Comparison of ENCODE assay signal across 18 mouse cellular contexts in genomic region chr1:139276619-139277320, GRCm38 (mm10).
DNase-seq lines count a peak whose midpoint lies in the region; ATAC-seq lines count a peak whose summit lies in the region.
"Had no signal": no experiment of that assay in that cellular context is flagged by ENCODE, and none has a peak within 500 bp of the region (broad histone marks: within the 10 kb centered on the region; RNA-seq: fewer than 3 reads in every experiment).

No protein-coding gene starts in this region.

- peak; percentile 97 for ATAC-seq in liver, embryonic 12.5 days
- no peak for ATAC-seq in forebrain, embryonic 12.5 days (ENCODE audit: low FRiP score)
- ATAC-seq: forebrain, embryonic 16.5 days had no signal

- DNase-seq in 3T3-L1 (ENCODE audit: low read depth, low spot score) (peak; percentile 43), ES-CJ7 (ENCODE audit: low read depth, low spot score) (peak; percentile 14)
- DNase-seq in c-Kit-positive CD71-positive TER-119-negative erythroid progenitor cells, embryonic 14.5 days (ENCODE audit: low read depth), result peak; percentile 9
- no peak for DNase-seq in adrenal gland, adult 8-10 months
- no peak for DNase-seq in cerebellum, postnatal 36 days
- DNase-seq in ovary, adult 18-20 months (ENCODE audit: low spot score), result no peak
- DNase-seq: adrenal gland, postnatal 36 days; cerebellum, adult 11-12 months; kidney, adult 9 months; kidney, postnatal 4 days; lung, adult 2 months; right cerebral cortex, postnatal 25 days; thymus, adult 18-20 months had no signal

- no peak overlapping the region for H3K4me3 ChIP-seq in liver, embryonic 12.5 days
- no peak overlapping the region for H3K4me3 ChIP-seq in forebrain, embryonic 12.5 days (replicated peaks)
- H3K4me3 ChIP-seq: heart, embryonic 10.5 days had no signal

- no peaks in the 10 kb centered on the region for H3K9me3 ChIP-seq in liver, embryonic 12.5 days (replicated peaks)
- H3K9me3 ChIP-seq in forebrain, embryonic 12.5 days, result no peaks in the 10 kb centered on the region
- H3K9me3 ChIP-seq: heart, embryonic 10.5 days had no signal

- no peak overlapping the region for H3K9ac ChIP-seq in liver, embryonic 12.5 days
- no peak overlapping the region for H3K9ac ChIP-seq in forebrain, embryonic 12.5 days

- H3K36me3 ChIP-seq in liver, embryonic 12.5 days, result no peaks in the 10 kb centered on the region
- no peaks in the 10 kb centered on the region for H3K36me3 ChIP-seq in forebrain, embryonic 12.5 days (replicated peaks)
- H3K36me3 ChIP-seq: heart, embryonic 10.5 days had no signal

- H3K27ac ChIP-seq in liver, embryonic 12.5 days, result peak overlapping the region; percentile 71
- no peak overlapping the region for H3K27ac ChIP-seq in forebrain, embryonic 12.5 days
- H3K27ac ChIP-seq: heart, embryonic 10.5 days; macrophage had no signal

- WGBS in liver, embryonic 12.5 days (ENCODE audit: insufficient replicate concordance), result 54% methylated on average over 4 of the region's 4 CpGs
- 85% methylated on average over 4 of the region's 4 CpGs for WGBS in forebrain, embryonic 12.5 days

- no peaks in the 10 kb centered on the region for H3K27me3 ChIP-seq in liver, embryonic 12.5 days (replicated peaks)
- H3K27me3 ChIP-seq in forebrain, embryonic 12.5 days, result no peaks in the 10 kb centered on the region

- H3K4me2 ChIP-seq in liver, embryonic 12.5 days, result peak overlapping the region; percentile 3
- no peak overlapping the region for H3K4me2 ChIP-seq in forebrain, embryonic 12.5 days

- H3K4me1 ChIP-seq in liver, embryonic 12.5 days, result peaks cover 5% of the 10 kb centered on the region; the same call in 1 of the 2 replicates
- no peaks in the 10 kb centered on the region for H3K4me1 ChIP-seq in forebrain, embryonic 12.5 days
- H3K4me1 ChIP-seq: heart, embryonic 10.5 days had no signal

Comparison
In these comparisons a context has a peak if more than half of its experiments do, and no peak if none do; other contexts are left out.
1. DNase-seq: peak in 3T3-L1 (single experiment), ES-CJ7 (single experiment) and c-Kit-positive CD71-positive TER-119-negative erythroid progenitor cells, embryonic 14.5 days (single experiment); none in adrenal gland, adult 8-10 months (single experiment), cerebellum, postnatal 36 days (0 of 2) and ovary, adult 18-20 months (single experiment).